Mouse (Mus musculus): ENCODE data around the gene Hoxd8. TPM values are rescaled to one million over a fixed set of nuclear protein-coding genes. Genes with fewer than 3 reads are reported as not detected.
A peak's percentile ranks its signal among the peaks of the same experiment; 100 is the strongest.

Gene Hoxd8
- polyA plus RNA-seq, 1 experiment from 2014 or later: 1.5 TPM

- Histone ChIP-seq H3K4me3 (peak overlapping the region; percentile 50), H3K4me2 (peak overlapping the region; percentile 71), H3K27me3 (peaks cover 72% of the 10 kb centered on the region), H3K9ac (peak overlapping the region; percentile 94), H3K4me1 (replicated peaks) (peaks cover 58% of the 10 kb centered on the region), H3K27ac (peak overlapping the region; percentile 98), H3K9me3 (no peaks in the 10 kb centered on the region), H3K36me3 (peaks cover 7% of the 10 kb centered on the region; the same call in 1 of the 2 replicates)
- 17% methylated on average over 5 of the region's 5 CpGs for WGBS
- ATAC-seq (ENCODE audit: low FRiP score): no peak
These were observed 46.4 kb downstream of the Hoxd8 start for GRCm38 (mm10) chr2:74750731-74751250.

DNA sequence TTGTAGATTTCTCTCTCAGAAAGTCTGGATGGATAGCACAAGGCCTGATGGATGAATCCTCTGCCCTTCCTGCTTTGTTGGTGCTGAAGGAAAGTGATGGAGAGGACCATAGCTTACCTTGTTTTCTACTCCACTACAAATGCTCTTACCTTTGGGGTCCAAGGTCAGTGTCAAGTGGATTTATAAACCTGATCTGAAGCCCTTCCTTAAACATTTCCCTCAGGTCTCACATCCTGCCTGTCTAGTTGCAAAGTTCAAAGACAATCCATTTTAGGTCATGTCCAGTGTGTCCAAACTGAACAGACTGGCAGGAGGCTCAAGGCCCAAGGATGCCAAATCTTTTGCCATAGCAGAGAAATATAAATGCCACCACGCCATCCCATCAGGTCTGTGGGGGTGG lies 47.4 kb downstream of the Hoxd8 start:
- Histone ChIP-seq H3K36me3 (peaks cover 2% of the 10 kb centered on the region; the same call in 1 of the 2 replicates), H3K27ac (peak overlapping the region; percentile 98), H3K4me2 (peak overlapping the region; percentile 62), H3K4me3 (no peak overlapping the region), H3K9me3 (no peaks in the 10 kb centered on the region), H3K4me1 (replicated peaks) (peaks cover 47% of the 10 kb centered on the region), H3K9ac (no peak overlapping the region), H3K27me3 (peaks cover 71% of the 10 kb centered on the region)
- no peak for ATAC-seq (ENCODE audit: low FRiP score)
- WGBS: 67% methylated on average over 1 of the region's 1 CpGs

- peak overlapping the region; percentile 98 for H3K27ac ChIP-seq
- no peaks in the 10 kb centered on the region for H3K36me3 ChIP-seq
- no peaks in the 10 kb centered on the region for H3K9me3 ChIP-seq
- H3K27me3 ChIP-seq: peaks cover 70% of the 10 kb centered on the region
- peak; percentile 15 for ATAC-seq (ENCODE audit: low FRiP score)
- 2% methylated on average over 45 of the region's 45 CpGs for WGBS
- peak overlapping the region; percentile 72 for H3K9ac ChIP-seq
- peaks cover 43% of the 10 kb centered on the region for H3K4me1 ChIP-seq (replicated peaks)
- peak overlapping the region; percentile 62 for H3K4me2 ChIP-seq
- peak overlapping the region; percentile 39 for H3K4me3 ChIP-seq
These were observed 48.2 kb downstream of the Hoxd8 start for GRCm38 (mm10) chr2:74752431-74753174.

- peak overlapping the region; percentile 72 for H3K9ac ChIP-seq
- 1% methylated on average over 23 of the region's 25 CpGs for WGBS
These were observed 48.7 kb downstream of the Hoxd8 start for GRCm38 (mm10) chr2:74753175-74753523.

GRCm38 (mm10) chr2:74753711-74754110 lies 49.3 kb downstream of the Hoxd8 start:
- H3K27me3 ChIP-seq: peaks cover 81% of the 10 kb centered on the region
- ATAC-seq (ENCODE audit: low FRiP score): no peak
- H3K27ac ChIP-seq: 0 out of 2 replicates have a peak overlapping the region, but pooled peaks have one; percentile 98
- H3K9ac ChIP-seq: no peak overlapping the region
- H3K4me3 ChIP-seq: no peak overlapping the region
- H3K4me2 ChIP-seq: peak overlapping the region; percentile 62
- WGBS: 19% methylated on average over 5 of the region's 5 CpGs
- peaks cover 43% of the 10 kb centered on the region for H3K4me1 ChIP-seq (replicated peaks)
- no peaks in the 10 kb centered on the region for H3K36me3 ChIP-seq
- no peaks in the 10 kb centered on the region for H3K9me3 ChIP-seq

More at GRCm38 (mm10) chr2:74753175-74753523, 48.7 kb downstream of the Hoxd8 start:
- H3K27ac ChIP-seq: peak overlapping the region; percentile 98
- no peaks in the 10 kb centered on the region for H3K9me3 ChIP-seq
- peak; percentile 30 for ATAC-seq (ENCODE audit: low FRiP score)
- peak overlapping the region; percentile 62 for H3K4me2 ChIP-seq
- no peaks in the 10 kb centered on the region for H3K36me3 ChIP-seq
- H3K4me3 ChIP-seq: peak overlapping the region; percentile 39
- peaks cover 76% of the 10 kb centered on the region for H3K27me3 ChIP-seq
- H3K4me1 ChIP-seq (replicated peaks): peaks cover 43% of the 10 kb centered on the region

MicroRNAs within 50 kb of the gene (microRNA counts, 519-probe panel; counts per million panel counts)
- 4,701 counts per million, percentile 79 among the panel's probes with 10 or more counts for microRNA mmu-miR-10b

Small RNA genes lying within 50 kb of the gene (microRNA-seq; reads per million reads assigned to microRNA genes)
- not detected for gene Gm44463
- gene Mir10b: 42,102 reads per million, percentile 99 among the genes with 10 or more reads in this experiment

Other genes with a start within 250 kb of the Hoxd8 start
- 55.8 TPM in 2 replicates for gene Lnpk, start 125.2 kb upstream of the Hoxd8 start, polyA plus RNA-seq (2015; fragmentation: Nextera tagmentation; extraction: Ambion mirVana)
- gene Evx2, start 45.1 kb upstream of the Hoxd8 start, polyA plus RNA-seq (2015; fragmentation: Nextera tagmentation; extraction: Ambion mirVana): 1.3 and 1.6 TPM in 2 replicates
- 0.16 TPM in 1 of 2 replicates, not detected in the other for gene Hoxd13, start 36.3 kb upstream of the Hoxd8 start, polyA plus RNA-seq (2015; fragmentation: Nextera tagmentation; extraction: Ambion mirVana)
- not detected in 2 replicates for gene Hoxd12, start 29.6 kb upstream of the Hoxd8 start, polyA plus RNA-seq (2015; fragmentation: Nextera tagmentation; extraction: Ambion mirVana)
- gene Hoxd11, start 25.1 kb upstream of the Hoxd8 start, polyA plus RNA-seq (2015; fragmentation: Nextera tagmentation; extraction: Ambion mirVana): not detected in 2 replicates
- not detected in 2 replicates for gene Hoxd10, start 12.7 kb upstream of the Hoxd8 start, polyA plus RNA-seq (2015; fragmentation: Nextera tagmentation; extraction: Ambion mirVana)
- not detected in 2 replicates for gene Hoxd9, start 6.9 kb upstream of the Hoxd8 start, polyA plus RNA-seq (2015; fragmentation: Nextera tagmentation; extraction: Ambion mirVana)
- gene Hoxd3, start 7.3 kb downstream of the Hoxd8 start, polyA plus RNA-seq (2015; fragmentation: Nextera tagmentation; extraction: Ambion mirVana): 76.0 and 82.5 TPM in 2 replicates
- gene Hoxd4, start 7.3 kb downstream of the Hoxd8 start, polyA plus RNA-seq (2015; fragmentation: Nextera tagmentation; extraction: Ambion mirVana): 4.1 and 4.2 TPM in 2 replicates
- 1.3 and 1.5 TPM in 2 replicates for gene Gm28230, start 22.1 kb downstream of the Hoxd8 start, polyA plus RNA-seq (2015; fragmentation: Nextera tagmentation; extraction: Ambion mirVana)
- gene Hoxd1, start 58.4 kb downstream of the Hoxd8 start, polyA plus RNA-seq (2015; fragmentation: Nextera tagmentation; extraction: Ambion mirVana): 1.6 and 2.5 TPM in 2 replicates
- gene Mtx2, start 121.2 kb downstream of the Hoxd8 start, polyA plus RNA-seq (2015; fragmentation: Nextera tagmentation; extraction: Ambion mirVana): 151 and 158 TPM in 2 replicates